Mouse (Mus musculus): ENCODE data around the gene Ptgr2. TPM values are rescaled to one million over a fixed set of nuclear protein-coding genes. Genes with fewer than 3 reads are reported as not detected.
"Not testable (repeated sequence)": the region's sequence is repeated elsewhere in the genome, so short reads cannot be mapped to it uniquely, and the experiment has no call there.

Gene Ptgr2
- 34.9 and 35.0 TPM in 2 replicates for polyA plus RNA-seq (2016; fragmentation: Nextera tagmentation; extraction: Ambion mirVana)

DNA sequence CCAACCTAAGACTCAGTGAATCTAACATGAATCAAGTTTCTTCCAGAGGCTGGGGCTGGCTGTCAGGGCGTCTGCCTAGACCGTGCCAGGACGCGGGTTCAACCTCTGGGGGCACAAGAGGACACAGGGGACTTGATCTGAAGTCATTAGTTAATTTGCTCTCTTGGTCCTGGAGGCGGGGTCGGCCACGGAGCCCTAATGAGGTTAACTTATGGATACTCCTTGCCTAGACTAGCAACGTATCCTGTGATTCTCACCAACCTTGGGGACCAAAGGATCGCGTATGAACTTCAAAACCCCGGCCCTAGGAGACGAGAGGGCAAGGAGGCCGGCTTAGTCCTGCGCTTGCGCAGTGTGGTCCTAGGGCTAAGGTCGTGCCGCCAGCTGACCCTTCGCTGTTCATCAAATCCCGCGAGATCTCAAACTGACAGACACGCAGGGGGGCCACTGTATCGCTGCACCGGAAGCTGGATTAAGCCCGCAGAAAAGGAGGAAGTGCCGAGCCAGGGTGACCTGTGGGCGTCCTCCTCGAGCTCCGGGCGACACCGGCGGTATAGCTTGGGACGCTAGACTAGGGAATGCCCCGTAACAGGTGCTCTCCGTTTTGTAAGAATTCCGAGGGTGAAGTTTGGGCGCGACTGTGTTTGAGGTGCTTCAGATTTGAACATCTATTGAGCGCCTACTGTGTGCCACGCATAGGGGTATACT is at the start of gene Ptgr2:
Ptgr2 (plus strand) TSS at position 348 of the 708 bp plus-strand sequence.
- Histone ChIP-seq H3K4me2 (peak within 1 kb of the TSS; percentile 83), H3K4me3 (peak within 1 kb of the TSS; percentile 76), H3K27ac (peak within 1 kb of the TSS; percentile 87), H3K9ac (peak within 1 kb of the TSS; percentile 83), H3K27me3 (replicated peaks) (no peaks in the 10 kb centered on the region), H3K9me3 (replicated peaks) (no peaks in the 10 kb centered on the region), H3K4me1 (peaks cover 40% of the 10 kb centered on the region), H3K36me3 (peaks cover 3% of the 10 kb centered on the region; the same call in 1 of the 2 replicates)
- peak; percentile 97 for ATAC-seq
- under 1% methylated on average over 39 of the region's 39 CpGs for WGBS (ENCODE audit: insufficient replicate concordance)

DNA sequence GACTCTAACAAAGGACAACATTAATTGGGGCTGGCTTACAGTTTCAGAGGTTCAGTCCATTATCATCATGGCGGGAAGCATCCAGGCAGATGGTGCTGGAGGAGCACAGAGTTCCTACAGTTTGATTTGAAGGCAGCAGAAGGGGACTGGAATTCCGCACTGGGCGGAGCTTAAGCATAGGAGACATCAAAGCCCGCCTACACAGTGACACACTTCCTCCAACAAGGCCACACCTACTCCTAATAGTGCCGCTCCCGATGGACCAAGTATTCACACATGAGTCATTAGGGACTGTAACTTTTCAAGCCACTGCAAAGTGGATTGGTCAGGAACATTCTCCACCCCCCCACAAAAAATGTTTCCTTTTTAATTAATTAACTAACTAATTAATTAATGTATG is 49.5 kb upstream of the Ptgr2 start:
- no peaks in the 10 kb centered on the region for H3K9me3 ChIP-seq (replicated peaks)
- no peaks in the 10 kb centered on the region for H3K36me3 ChIP-seq
- H3K9ac ChIP-seq: no peak overlapping the region
- H3K4me3 ChIP-seq: no peak overlapping the region
- no peak for ATAC-seq
- 91% methylated on average over 6 of the region's 6 CpGs for WGBS (ENCODE audit: insufficient replicate concordance)
- peaks cover 15% of the 10 kb centered on the region for H3K27me3 ChIP-seq (replicated peaks)
- H3K27ac ChIP-seq: no peak overlapping the region
- no peak overlapping the region for H3K4me2 ChIP-seq
- peaks cover 22% of the 10 kb centered on the region for H3K4me1 ChIP-seq

DNA sequence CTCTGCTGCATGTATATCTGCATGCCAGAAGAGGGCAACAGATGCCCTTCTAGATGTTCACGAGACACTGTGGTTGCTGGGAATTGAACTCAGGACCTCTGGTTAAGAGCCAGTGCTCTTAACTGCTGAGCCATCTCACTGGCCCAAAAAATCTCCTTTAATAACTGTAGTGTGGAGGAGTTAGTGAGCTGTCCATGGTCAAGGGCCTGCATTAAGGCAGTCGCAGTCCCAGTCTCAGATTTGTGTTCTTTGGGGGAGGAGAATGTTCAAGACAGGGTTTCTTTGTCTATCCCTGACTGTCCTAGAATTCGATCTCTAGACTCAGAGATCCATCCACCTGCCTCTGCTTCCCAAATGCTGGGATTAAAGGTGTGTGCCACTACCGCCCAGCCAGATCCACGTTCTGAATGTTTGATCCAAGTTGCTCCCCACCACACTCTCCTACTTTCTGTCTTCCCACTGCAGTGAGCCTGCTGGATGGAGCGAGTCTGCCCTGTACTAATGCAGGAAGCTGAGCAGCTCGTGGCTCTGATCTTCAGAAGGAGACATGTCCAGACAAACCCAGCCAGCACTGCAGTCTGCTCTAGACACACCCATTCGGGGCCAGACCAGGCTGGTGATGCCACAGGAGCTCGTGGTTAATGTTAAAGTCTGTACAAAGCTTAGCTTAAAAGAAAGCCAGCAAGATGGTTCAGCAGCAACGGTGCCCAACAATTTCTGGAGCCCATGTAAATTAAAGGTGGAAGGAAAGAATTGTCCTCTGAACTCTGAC is 48.9 kb upstream of the Ptgr2 start:
- Histone ChIP-seq H3K4me1 (peaks cover 22% of the 10 kb centered on the region), H3K9me3 (replicated peaks) (no peaks in the 10 kb centered on the region), H3K27ac (no peak overlapping the region), H3K9ac (no peak overlapping the region), H3K27me3 (replicated peaks) (peaks cover 20% of the 10 kb centered on the region), H3K4me2 (no peak overlapping the region), H3K36me3 (no peaks in the 10 kb centered on the region), H3K4me3 (no peak overlapping the region)
- ATAC-seq: no peak
- 65% methylated on average over 10 of the region's 10 CpGs for WGBS (ENCODE audit: insufficient replicate concordance)

DNA sequence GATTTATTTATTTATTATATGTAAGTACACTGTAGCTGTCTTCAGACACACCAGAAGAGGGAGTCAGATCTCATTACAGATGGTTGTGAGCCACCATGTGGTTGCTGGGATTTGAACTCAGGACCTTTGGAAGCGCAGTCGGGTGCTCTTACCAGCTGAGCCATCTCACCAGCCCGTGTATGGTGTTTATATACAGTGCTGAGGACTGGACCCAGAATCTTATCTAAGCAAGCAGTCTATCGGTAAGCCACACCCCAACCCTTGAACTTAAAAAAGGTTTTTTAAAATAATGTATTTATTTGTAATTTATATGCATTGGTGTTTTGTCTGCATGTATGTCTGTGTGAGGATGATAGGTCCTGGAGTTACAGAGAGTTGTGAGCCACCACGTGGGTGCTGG is 48.0 kb upstream of the Ptgr2 start:
- H3K9me3 ChIP-seq (replicated peaks); H3K36me3 ChIP-seq; H3K9ac ChIP-seq; H3K4me2 ChIP-seq; H3K27ac ChIP-seq; H3K4me3 ChIP-seq; ATAC-seq: not testable (repeated sequence)
- Histone ChIP-seq H3K4me1 (peaks cover 22% of the 10 kb centered on the region), H3K27me3 (replicated peaks) (peaks cover 21% of the 10 kb centered on the region)
- 64% methylated on average over 5 of the region's 5 CpGs for WGBS (ENCODE audit: insufficient replicate concordance)

DNA sequence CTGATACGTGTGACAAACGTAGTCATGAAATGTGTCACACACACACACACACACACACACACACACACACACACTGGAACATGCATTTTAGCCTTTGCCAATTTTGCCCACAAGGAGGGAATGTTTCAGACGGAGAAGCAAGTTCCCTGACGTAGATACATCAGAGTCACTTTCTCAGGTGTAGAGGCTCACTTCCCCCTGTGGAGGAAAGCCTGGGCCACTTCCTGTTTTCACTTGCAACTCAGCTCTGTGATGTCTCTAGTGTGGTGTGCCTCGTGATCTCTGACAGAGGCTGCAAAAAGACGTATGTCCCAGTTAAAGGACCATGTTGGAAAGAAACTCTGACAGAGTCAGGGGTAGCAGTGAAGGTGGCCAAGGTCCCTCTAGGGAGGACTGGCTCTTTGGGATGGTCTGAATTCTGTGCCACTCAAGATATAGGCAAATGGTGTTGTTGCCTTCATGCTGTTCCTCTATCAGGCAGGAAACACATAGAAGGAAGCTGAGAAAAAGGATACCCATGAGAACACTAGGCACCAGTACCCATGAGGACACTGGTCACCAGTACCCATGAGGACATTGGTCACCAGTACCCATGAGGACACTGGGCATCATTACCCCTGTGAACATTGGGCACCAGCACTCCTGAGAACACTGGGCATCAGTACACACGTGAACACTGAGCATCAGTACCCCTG is 41.8 kb upstream of the Ptgr2 start:
- H3K9ac ChIP-seq: no peak overlapping the region
- no peak overlapping the region for H3K4me3 ChIP-seq
- no peak overlapping the region for H3K27ac ChIP-seq
- H3K9me3 ChIP-seq (replicated peaks): no peaks in the 10 kb centered on the region
- ATAC-seq: no peak
- 43% methylated on average over 7 of the region's 7 CpGs for WGBS (ENCODE audit: insufficient replicate concordance)
- H3K4me2 ChIP-seq: no peak overlapping the region
- H3K27me3 ChIP-seq (replicated peaks): peaks cover 21% of the 10 kb centered on the region
- no peaks in the 10 kb centered on the region for H3K4me1 ChIP-seq
- no peaks in the 10 kb centered on the region for H3K36me3 ChIP-seq

DNA sequence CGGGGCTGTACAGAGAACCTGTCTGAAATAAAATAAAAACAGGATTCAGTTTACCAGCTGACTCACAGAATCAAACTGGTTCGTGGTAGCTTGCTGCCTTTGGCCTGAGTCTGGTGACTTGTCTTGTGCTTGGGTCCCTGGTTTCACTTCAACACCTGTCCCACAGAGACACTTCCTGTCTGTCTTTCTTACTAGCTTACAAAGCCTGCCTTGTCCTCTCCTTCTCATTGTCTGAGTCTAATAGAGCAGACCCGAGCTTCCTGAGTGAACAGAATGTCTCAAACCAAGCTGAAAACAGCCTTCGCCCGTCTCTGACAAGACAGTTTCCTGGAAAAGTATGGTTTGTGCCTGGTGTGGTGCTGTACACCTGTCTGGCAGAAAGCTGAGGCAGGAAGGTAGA is 39.3 kb upstream of the Ptgr2 start:
- H3K9ac ChIP-seq: no peak overlapping the region
- no peak overlapping the region for H3K4me3 ChIP-seq
- no peaks in the 10 kb centered on the region for H3K9me3 ChIP-seq (replicated peaks)
- no peaks in the 10 kb centered on the region for H3K4me1 ChIP-seq
- H3K27ac ChIP-seq: no peak overlapping the region
- no peak overlapping the region for H3K4me2 ChIP-seq
- WGBS (ENCODE audit: insufficient replicate concordance): 53% methylated on average over 5 of the region's 5 CpGs
- peaks cover 5% of the 10 kb centered on the region for H3K27me3 ChIP-seq (replicated peaks)
- ATAC-seq: no peak
- no peaks in the 10 kb centered on the region for H3K36me3 ChIP-seq

DNA sequence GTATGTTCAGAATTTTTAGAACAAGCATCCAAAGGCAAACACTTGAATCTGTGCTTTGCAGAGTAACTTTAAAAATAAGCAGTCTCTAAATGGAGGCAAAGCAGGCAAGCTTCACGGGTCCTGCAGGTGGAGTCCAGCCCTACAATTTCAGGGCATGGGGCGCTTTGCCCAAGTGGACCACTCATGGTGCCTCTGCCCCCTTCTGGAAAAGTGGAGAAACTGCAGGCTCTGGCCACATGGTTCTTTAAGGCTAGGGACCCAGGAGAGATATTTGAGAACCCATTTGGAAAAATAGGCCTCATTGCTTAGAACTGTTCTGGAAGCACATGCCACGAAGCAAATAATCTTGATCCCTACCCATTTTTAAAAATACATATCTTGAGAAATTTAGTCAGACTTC is 35.8 kb upstream of the Ptgr2 start:
- Histone ChIP-seq H3K4me3 (no peak overlapping the region), H3K27ac (no peak overlapping the region), H3K27me3 (replicated peaks) (no peaks in the 10 kb centered on the region; the same call in 1 of the 2 replicates), H3K36me3 (no peaks in the 10 kb centered on the region), H3K4me2 (no peak overlapping the region), H3K4me1 (no peaks in the 10 kb centered on the region), H3K9me3 (replicated peaks) (0 out of 2 replicates have a peak, but pooled peaks cover 3% of the 10 kb centered on the region), H3K9ac (no peak overlapping the region)
- WGBS (ENCODE audit: insufficient replicate concordance): 9% methylated on average over 3 of the region's 3 CpGs
- no peak for ATAC-seq

DNA sequence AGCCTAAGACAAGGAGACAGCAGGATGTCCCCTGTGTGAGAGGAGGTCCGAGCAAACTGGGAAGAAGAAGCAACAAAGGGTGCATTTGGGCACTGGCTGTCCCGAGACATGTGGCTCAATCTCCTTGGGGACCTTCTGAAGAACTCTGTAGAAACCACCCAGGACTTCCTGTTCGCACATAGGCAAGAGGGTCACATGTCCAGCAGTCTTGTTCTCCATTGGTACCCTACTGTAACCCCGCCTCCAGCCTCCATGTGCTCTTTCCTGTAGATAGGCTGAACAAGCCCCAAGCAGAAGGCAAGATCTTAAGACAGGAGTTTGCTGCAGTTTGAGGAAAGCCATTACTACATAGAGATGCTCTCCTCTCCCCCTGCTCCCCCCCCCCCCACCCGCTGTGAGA is 32.2 kb upstream of the Ptgr2 start:
- no peaks in the 10 kb centered on the region for H3K36me3 ChIP-seq
- no peak for ATAC-seq
- no peaks in the 10 kb centered on the region for H3K27me3 ChIP-seq (replicated peaks)
- H3K9ac ChIP-seq: no peak overlapping the region
- no peak overlapping the region for H3K4me3 ChIP-seq
- no peaks in the 10 kb centered on the region for H3K4me1 ChIP-seq
- WGBS (ENCODE audit: insufficient replicate concordance): 65% methylated on average over 5 of the region's 5 CpGs
- H3K4me2 ChIP-seq: no peak overlapping the region
- 0 out of 2 replicates have a peak, but pooled peaks cover 3% of the 10 kb centered on the region for H3K9me3 ChIP-seq (replicated peaks)
- no peak overlapping the region for H3K27ac ChIP-seq

DNA sequence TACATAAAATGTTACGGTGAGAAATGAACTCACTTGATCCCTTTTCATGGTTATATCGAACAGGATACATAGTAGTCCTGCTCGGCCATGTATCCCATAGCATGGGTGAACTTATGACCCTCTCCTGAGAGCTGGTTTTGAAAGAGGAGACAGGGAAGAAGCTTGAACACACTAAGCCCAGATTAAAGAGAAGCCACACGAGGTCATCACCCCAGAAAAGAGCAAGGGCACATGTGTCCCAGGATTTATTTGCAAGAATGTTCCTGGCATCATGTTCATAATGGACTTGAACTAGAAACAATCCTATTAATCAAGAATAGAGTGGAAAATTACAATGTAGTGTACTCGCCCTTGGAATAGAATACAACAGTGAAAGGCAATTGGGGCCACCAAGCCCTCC is 30.1 kb upstream of the Ptgr2 start:
- WGBS (ENCODE audit: insufficient replicate concordance): 60% methylated on average over 5 of the region's 5 CpGs

DNA sequence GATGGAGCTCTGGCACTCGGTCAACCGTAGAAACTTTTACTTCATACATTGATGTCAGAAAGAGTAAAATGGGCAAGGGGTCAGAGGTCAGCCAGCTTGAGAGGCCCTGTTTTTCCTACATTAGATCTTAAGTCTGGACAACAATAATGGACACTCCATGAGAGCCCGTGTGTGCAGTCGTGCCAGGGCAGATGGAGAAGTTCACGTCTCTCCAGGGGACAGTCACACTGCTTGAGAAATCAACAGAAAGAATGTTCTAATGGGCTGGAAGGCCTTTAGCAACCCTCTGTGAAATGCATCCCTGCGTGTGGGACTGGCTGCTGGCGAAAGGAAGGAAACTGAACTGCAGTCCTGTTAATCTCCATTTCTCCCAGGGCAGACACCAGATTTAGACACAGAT is 24.7 kb upstream of the Ptgr2 start:
- no peak overlapping the region for H3K9ac ChIP-seq
- H3K4me3 ChIP-seq: no peak overlapping the region
- peaks cover 4% of the 10 kb centered on the region; the same call in 1 of the 2 replicates for H3K27me3 ChIP-seq (replicated peaks)
- no peak overlapping the region for H3K4me2 ChIP-seq
- H3K9me3 ChIP-seq (replicated peaks): no peaks in the 10 kb centered on the region
- WGBS (ENCODE audit: insufficient replicate concordance): 76% methylated on average over 7 of the region's 7 CpGs
- no peaks in the 10 kb centered on the region for H3K36me3 ChIP-seq
- ATAC-seq: no peak
- H3K27ac ChIP-seq: no peak overlapping the region
- peaks cover 9% of the 10 kb centered on the region for H3K4me1 ChIP-seq

More for the DNA sequence above, 30.1 kb upstream of the Ptgr2 start:
- Histone ChIP-seq H3K9me3 (replicated peaks) (0 out of 2 replicates have a peak, but pooled peaks cover 3% of the 10 kb centered on the region), H3K4me3 (no peak overlapping the region), H3K27me3 (replicated peaks) (no peaks in the 10 kb centered on the region), H3K4me2 (no peak overlapping the region), H3K9ac (no peak overlapping the region), H3K27ac (no peak overlapping the region), H3K4me1 (no peaks in the 10 kb centered on the region), H3K36me3 (no peaks in the 10 kb centered on the region)
- ATAC-seq: no peak

DNA sequence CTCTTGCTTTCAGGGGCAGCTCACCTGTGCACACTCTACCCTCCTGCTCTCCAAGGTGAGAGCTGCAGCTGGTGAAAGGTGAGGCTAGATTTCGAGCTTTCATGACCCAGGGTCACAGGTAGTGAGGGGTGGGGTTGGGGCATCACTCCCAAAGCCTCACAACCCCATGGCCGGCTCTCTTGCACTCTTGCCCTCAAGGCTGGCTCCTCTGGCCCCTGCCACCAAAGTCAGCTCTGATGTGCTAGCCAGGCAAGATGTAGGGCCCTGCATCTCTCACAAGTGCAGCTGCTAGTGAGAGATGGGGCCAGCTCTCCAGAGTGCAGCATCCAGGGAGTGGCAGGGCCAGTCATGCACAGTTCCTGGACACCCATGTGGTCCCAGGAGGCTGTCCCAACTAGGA is 17.8 kb upstream of the Ptgr2 start:
- Histone ChIP-seq H3K4me2 (no peak overlapping the region), H3K36me3 (no peaks in the 10 kb centered on the region), H3K27me3 (replicated peaks) (peaks cover 7% of the 10 kb centered on the region; the same call in 1 of the 2 replicates), H3K27ac (no peak overlapping the region), H3K9me3 (replicated peaks) (no peaks in the 10 kb centered on the region), H3K4me3 (no peak overlapping the region), H3K9ac (no peak overlapping the region), H3K4me1 (no peaks in the 10 kb centered on the region)
- WGBS (ENCODE audit: insufficient replicate concordance): 60% methylated on average over 2 of the region's 2 CpGs
- ATAC-seq: no peak

DNA sequence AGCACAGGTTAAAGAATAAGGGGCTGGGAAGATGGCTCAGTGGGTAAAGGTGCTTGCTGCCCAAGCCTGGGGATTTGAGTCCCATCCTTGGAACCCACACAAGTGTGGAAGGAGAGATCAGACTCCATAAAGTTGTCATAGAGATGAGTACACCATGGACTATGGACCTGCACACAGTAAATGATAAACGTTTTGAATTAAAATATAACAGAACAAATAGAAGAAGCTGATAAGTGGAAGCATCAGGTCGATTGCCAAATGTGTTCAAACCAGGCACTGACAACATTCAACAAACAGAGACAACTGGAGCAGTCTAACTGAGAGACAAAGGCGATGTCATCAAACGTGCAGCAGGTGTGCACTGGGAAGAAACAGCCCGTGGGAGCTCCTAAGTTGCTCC is 11.7 kb upstream of the Ptgr2 start:
- no peaks in the 10 kb centered on the region for H3K9me3 ChIP-seq (replicated peaks)
- no peak overlapping the region for H3K4me2 ChIP-seq
- H3K9ac ChIP-seq: no peak overlapping the region
- no peak overlapping the region for H3K4me3 ChIP-seq
- H3K27me3 ChIP-seq (replicated peaks): no peaks in the 10 kb centered on the region
- no peaks in the 10 kb centered on the region for H3K4me1 ChIP-seq
- no peak overlapping the region for H3K27ac ChIP-seq
- ATAC-seq: no peak
- 54% methylated on average over 5 of the region's 5 CpGs for WGBS (ENCODE audit: insufficient replicate concordance)
- H3K36me3 ChIP-seq: no peaks in the 10 kb centered on the region
